Mouse (Mus musculus): Measurements from ENCODE around the gene Hdhd5. TPM values are rescaled to one million over a fixed set of nuclear protein-coding genes. Genes with fewer than 3 reads are reported as not detected.

The Hdhd5 gene
- polyA plus RNA-seq, 1 experiment from 2014 or later: 7.4 TPM

DNA sequence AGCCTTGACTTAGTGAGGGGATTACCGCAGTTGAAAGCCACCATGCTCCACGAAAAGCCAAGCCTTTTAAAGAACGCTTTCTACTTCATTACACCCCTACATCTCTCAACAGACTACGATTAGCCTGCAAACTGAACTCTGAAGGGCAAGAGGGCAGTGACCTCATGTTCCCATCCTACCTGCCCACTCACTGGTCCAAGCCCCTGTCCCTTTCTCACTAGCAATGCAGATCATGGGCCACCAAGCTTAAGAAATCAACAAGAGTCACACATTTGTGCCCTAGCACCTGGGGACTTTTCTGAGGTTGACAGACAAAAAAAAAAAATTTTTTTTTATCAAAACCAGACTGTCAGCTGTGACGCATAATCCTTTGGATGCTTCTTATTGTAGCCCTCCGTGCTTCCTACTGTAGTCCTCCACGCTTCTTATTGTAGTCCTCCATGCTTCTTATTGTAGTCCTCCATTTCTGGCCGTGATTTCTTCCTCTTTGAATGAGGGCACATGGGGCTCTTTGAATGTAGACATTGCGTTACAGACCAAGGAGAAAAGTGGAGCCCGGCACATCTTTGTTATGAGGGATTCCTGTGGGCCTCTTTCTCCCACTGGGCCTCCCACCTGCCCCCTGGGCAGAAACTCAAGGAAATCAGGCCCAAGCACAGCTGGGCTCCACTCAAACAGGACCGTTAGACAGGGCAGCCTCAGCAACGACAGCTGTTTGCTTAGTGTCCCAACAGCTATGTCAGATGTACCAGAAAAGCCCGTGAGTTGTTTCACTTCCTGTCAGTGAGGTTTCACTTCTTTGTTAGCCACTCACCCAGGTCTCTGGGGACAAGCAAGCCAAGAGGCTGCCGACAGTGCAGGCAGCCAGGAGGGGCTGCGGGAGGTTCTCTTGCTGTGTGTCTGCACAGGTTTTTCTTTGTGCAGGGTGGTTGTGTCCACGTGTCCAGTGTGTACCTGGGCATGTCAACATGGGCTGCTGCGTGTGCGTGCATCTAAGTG lies 36.1 kb upstream of the Hdhd5 start:
- no peak overlapping the region for H3K4me3 ChIP-seq (ENCODE audit: low read depth, low read length)
- 51% methylated on average over 18 of the region's 18 CpGs for WGBS
- ATAC-seq (ENCODE audit: low read depth): 0 out of 2 replicates have a peak, but pooled peaks have one; percentile 33
- no peaks in the 10 kb centered on the region for H3K9me3 ChIP-seq (ENCODE audit: control insufficient read depth, low read length)
- H3K9ac ChIP-seq (ENCODE audit: low read depth, low read length): no peak overlapping the region
- no peak overlapping the region for H3K27ac ChIP-seq (replicated peaks; ENCODE audit: low read depth, low read length)
- H3K27me3 ChIP-seq (replicated peaks; ENCODE audit: control insufficient read depth, insufficient read depth, low read length): no peaks in the 10 kb centered on the region
- DNase-seq (ENCODE audit: low spot score): peak; percentile 69
- no peaks in the 10 kb centered on the region for H3K36me3 ChIP-seq (ENCODE audit: control insufficient read depth, insufficient read depth, low read length)
- 0 out of 2 replicates have a peak, but pooled peaks cover 4% of the 10 kb centered on the region for H3K4me1 ChIP-seq (ENCODE audit: control insufficient read depth, insufficient read depth, low read length)
- no peak overlapping the region for H3K4me2 ChIP-seq (ENCODE audit: low read depth, low read length)

DNA sequence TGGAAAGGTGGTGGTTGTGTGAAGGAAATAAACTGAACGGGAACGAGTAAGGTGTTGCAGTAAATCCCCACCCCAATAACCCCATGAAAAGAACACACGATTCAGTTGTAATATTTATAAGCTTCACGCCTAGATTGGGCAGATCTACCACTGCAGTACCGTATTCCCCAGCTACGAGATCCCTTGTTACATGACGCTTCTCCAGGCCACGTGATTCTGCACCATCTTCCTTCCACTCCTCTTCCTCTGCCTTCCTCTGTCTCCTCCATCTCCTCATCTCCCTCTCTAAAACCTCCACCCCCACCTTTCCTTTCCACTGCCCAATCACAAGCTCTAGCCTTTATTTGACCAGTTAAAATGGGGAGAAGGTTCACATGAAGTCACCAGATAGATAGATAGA lies 25.5 kb upstream of the Hdhd5 start:
- Histone ChIP-seq H3K36me3 (ENCODE audit: control insufficient read depth, insufficient read depth, low read length) (no peaks in the 10 kb centered on the region), H3K4me3 (ENCODE audit: low read depth, low read length) (no peak overlapping the region), H3K9me3 (ENCODE audit: control insufficient read depth, low read length) (no peaks in the 10 kb centered on the region), H3K27ac (replicated peaks; ENCODE audit: low read depth, low read length) (no peak overlapping the region), H3K27me3 (replicated peaks; ENCODE audit: control insufficient read depth, insufficient read depth, low read length) (no peaks in the 10 kb centered on the region), H3K4me1 (ENCODE audit: control insufficient read depth, insufficient read depth, low read length) (no peaks in the 10 kb centered on the region), H3K9ac (ENCODE audit: low read depth, low read length) (no peak overlapping the region), H3K4me2 (ENCODE audit: low read depth, low read length) (no peak overlapping the region)
- WGBS: 93% methylated on average over 8 of the region's 8 CpGs
- ATAC-seq (ENCODE audit: low read depth): no peak
- no peak for DNase-seq (ENCODE audit: low spot score)

DNA sequence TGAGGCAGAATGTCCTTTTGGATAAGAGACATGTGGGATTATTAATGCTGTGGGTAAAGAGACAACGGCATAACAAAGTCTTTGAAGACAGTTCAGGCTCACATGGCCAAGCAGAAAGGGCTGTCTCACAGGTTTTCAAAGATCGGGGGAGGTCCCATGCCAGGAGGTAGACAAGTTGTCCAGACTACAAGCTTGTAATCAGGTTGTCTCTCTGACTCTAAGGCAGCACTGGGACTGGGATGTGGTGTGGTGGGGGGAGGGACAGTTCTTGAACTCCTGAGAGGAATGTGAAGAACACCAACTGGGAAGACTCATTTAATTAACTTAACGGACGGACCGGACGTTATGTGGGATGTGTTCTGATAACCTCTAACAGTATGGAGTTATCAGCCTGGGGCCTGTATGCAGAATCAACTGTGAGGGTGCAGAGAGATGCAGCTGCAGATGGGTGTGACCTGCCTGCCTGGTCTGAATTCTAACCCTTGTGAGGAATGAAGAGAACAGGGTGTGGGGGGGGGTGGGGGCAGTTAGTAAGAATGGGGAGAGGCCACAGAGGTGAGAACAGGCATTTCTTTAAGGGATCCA lies 25.0 kb upstream of the Hdhd5 start:
- H3K36me3 ChIP-seq (ENCODE audit: control insufficient read depth, insufficient read depth, low read length): no peaks in the 10 kb centered on the region
- H3K27ac ChIP-seq (replicated peaks; ENCODE audit: low read depth, low read length): no peak overlapping the region
- H3K4me3 ChIP-seq (ENCODE audit: low read depth, low read length): no peak overlapping the region
- ATAC-seq (ENCODE audit: low read depth) (no peak), DNase-seq (ENCODE audit: low spot score) (no peak)
- H3K9ac ChIP-seq (ENCODE audit: low read depth, low read length): no peak overlapping the region
- no peaks in the 10 kb centered on the region for H3K4me1 ChIP-seq (ENCODE audit: control insufficient read depth, insufficient read depth, low read length)
- H3K9me3 ChIP-seq (ENCODE audit: control insufficient read depth, low read length): no peaks in the 10 kb centered on the region
- no peak overlapping the region for H3K4me2 ChIP-seq (ENCODE audit: low read depth, low read length)
- no peaks in the 10 kb centered on the region for H3K27me3 ChIP-seq (replicated peaks; ENCODE audit: control insufficient read depth, insufficient read depth, low read length)
- 94% methylated on average over 6 of the region's 6 CpGs for WGBS

DNA sequence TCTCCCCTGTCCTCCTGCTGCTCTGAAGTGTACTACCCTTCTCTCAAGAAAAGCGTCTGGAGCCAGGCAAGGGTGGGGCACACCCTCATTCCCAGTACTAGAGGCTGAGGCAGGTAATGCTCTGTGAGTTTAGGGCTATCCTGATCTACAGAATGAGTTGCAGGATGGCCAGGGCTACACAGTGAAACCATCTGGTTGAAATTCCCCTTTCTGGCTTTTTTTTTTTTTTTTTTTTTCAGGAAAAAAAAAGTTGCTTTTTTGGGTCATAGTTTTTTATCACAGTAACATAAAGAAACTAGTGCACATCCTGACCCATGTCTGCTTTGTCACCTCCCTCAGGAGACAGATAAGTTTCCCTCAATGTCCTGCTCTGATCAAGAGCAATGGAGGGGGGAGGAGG lies 24.0 kb upstream of the Hdhd5 start:
- H3K4me1 ChIP-seq (ENCODE audit: control insufficient read depth, insufficient read depth, low read length): no peaks in the 10 kb centered on the region
- H3K27ac ChIP-seq (replicated peaks; ENCODE audit: low read depth, low read length): no peak overlapping the region
- ATAC-seq (ENCODE audit: low read depth) (no peak), DNase-seq (ENCODE audit: low spot score) (no peak)
- no peaks in the 10 kb centered on the region for H3K9me3 ChIP-seq (ENCODE audit: control insufficient read depth, low read length)
- H3K9ac ChIP-seq (ENCODE audit: low read depth, low read length): no peak overlapping the region
- WGBS: 73% methylated on average over 1 of the region's 1 CpGs
- H3K36me3 ChIP-seq (ENCODE audit: control insufficient read depth, insufficient read depth, low read length): no peaks in the 10 kb centered on the region
- no peak overlapping the region for H3K4me3 ChIP-seq (ENCODE audit: low read depth, low read length)
- no peak overlapping the region for H3K4me2 ChIP-seq (ENCODE audit: low read depth, low read length)
- no peaks in the 10 kb centered on the region for H3K27me3 ChIP-seq (replicated peaks; ENCODE audit: control insufficient read depth, insufficient read depth, low read length)

DNA sequence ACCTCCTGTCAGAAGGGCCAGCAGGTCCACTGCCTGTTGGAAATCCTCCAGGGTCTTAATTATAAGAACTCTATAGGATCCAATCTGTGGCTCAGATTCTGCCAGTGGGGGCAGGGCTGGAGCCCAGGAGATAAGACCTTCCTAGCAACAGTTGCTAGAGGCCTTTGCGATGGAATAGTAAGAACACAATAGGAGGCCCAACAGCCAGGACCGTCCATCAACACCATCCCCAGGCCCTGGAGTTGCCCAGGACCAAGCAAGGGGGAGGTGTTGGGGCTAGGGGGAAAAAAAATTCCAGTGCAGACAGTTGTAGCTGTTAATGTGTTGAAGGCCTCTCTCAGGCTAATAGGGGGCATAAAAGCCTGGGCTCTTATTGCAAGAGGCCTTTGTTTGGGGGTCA lies 19.1 kb upstream of the Hdhd5 start:
- H3K27me3 ChIP-seq (replicated peaks; ENCODE audit: control insufficient read depth, insufficient read depth, low read length): no peaks in the 10 kb centered on the region
- H3K9me3 ChIP-seq (ENCODE audit: control insufficient read depth, low read length): no peaks in the 10 kb centered on the region
- no peak overlapping the region for H3K4me2 ChIP-seq (ENCODE audit: low read depth, low read length)
- H3K9ac ChIP-seq (ENCODE audit: low read depth, low read length): no peak overlapping the region
- DNase-seq (ENCODE audit: low spot score) (peak; percentile 40), ATAC-seq (ENCODE audit: low read depth) (peak; percentile 60; the same call in 1 of the 2 replicates)
- H3K4me3 ChIP-seq (ENCODE audit: low read depth, low read length): no peak overlapping the region
- no peaks in the 10 kb centered on the region for H3K4me1 ChIP-seq (ENCODE audit: control insufficient read depth, insufficient read depth, low read length)
- no peaks in the 10 kb centered on the region for H3K36me3 ChIP-seq (ENCODE audit: control insufficient read depth, insufficient read depth, low read length)
- no peak overlapping the region for H3K27ac ChIP-seq (replicated peaks; ENCODE audit: low read depth, low read length)
- WGBS: 33% methylated on average over 2 of the region's 2 CpGs

DNA sequence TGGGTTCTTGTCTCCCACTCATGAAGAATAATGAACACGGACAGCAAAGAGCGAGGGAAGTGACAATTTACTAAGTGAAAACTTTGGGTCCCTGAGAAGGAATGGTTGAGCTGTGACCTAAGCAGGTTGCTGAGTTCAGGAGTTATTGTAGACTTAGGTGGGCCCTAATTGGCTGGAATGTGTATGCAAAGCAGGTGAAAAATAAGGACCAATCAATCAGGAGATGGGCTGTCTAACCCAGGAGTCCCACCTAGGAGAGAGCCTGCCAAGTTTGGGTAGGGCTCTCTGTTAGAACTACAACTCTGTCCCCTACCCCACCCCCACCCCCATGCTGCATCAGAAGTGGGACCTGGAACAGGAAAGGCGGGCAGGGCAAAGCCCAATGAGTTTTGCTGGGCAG lies 17.5 kb upstream of the Hdhd5 start:
- Histone ChIP-seq H3K4me2 (ENCODE audit: low read depth, low read length) (no peak overlapping the region), H3K9ac (ENCODE audit: low read depth, low read length) (no peak overlapping the region), H3K4me1 (ENCODE audit: control insufficient read depth, insufficient read depth, low read length) (no peaks in the 10 kb centered on the region), H3K4me3 (ENCODE audit: low read depth, low read length) (no peak overlapping the region), H3K27me3 (replicated peaks; ENCODE audit: control insufficient read depth, insufficient read depth, low read length) (no peaks in the 10 kb centered on the region), H3K36me3 (ENCODE audit: control insufficient read depth, insufficient read depth, low read length) (no peaks in the 10 kb centered on the region), H3K9me3 (ENCODE audit: control insufficient read depth, low read length) (no peaks in the 10 kb centered on the region), H3K27ac (replicated peaks; ENCODE audit: low read depth, low read length) (no peak overlapping the region)
- WGBS: 95% methylated on average over 3 of the region's 3 CpGs
- ATAC-seq (ENCODE audit: low read depth): no peak
- DNase-seq (ENCODE audit: low spot score): no peak

DNA sequence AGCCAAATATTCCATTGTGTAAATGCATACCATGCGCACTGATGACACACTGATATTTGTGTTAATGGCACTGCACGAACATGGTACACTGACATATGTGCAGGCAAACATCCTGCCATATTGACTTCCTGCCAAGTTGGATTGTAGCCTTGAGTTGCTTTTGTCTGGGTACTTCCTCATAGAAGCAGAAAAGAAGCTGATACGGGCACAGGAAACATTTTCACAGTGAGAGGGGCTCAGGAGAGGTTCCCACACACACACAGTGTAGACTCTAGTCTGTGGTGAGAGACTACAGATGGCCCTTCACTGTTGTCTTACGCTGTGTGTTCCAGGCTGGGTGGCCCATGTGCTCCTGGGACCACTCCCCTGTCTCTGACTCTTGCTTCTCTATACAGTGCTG lies 15.9 kb upstream of the Hdhd5 start:
- no peak for ATAC-seq (ENCODE audit: low read depth)
- DNase-seq (ENCODE audit: low spot score): no peak

DNA sequence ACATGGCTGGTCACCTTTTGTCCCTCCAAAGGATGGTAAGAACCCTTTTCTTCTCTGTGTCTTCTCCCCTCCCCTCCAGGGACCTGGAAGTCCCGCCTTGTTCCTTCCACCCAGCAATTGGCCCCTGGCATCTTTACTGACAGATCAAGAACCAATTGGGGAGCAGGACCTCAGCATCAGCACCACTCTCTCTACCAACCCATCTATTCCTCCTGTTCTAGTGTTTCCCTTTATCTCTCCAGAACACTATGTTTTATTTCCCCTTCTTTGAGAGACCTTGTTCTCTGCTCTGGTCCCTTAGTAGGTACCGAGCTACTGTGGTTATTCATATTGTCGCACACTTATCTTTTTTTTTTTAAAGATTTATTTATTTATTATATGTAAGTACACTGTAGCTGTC lies 15.2 kb upstream of the Hdhd5 start:
- Histone ChIP-seq H3K9ac (ENCODE audit: low read depth, low read length) (no peak overlapping the region), H3K4me1 (ENCODE audit: control insufficient read depth, insufficient read depth, low read length) (no peaks in the 10 kb centered on the region), H3K36me3 (ENCODE audit: control insufficient read depth, insufficient read depth, low read length) (no peaks in the 10 kb centered on the region), H3K9me3 (ENCODE audit: control insufficient read depth, low read length) (no peaks in the 10 kb centered on the region), H3K4me2 (ENCODE audit: low read depth, low read length) (no peak overlapping the region), H3K27me3 (replicated peaks; ENCODE audit: control insufficient read depth, insufficient read depth, low read length) (no peaks in the 10 kb centered on the region), H3K4me3 (ENCODE audit: low read depth, low read length) (no peak overlapping the region), H3K27ac (replicated peaks; ENCODE audit: low read depth, low read length) (no peak overlapping the region)
- WGBS: 87% methylated on average over 3 of the region's 3 CpGs
- no peak for DNase-seq (ENCODE audit: low spot score)
- no peak for ATAC-seq (ENCODE audit: low read depth)

More for the DNA sequence above, 15.9 kb upstream of the Hdhd5 start:
- no peak overlapping the region for H3K27ac ChIP-seq (replicated peaks; ENCODE audit: low read depth, low read length)
- 79% methylated on average over 4 of the region's 4 CpGs for WGBS
- no peak overlapping the region for H3K4me3 ChIP-seq (ENCODE audit: low read depth, low read length)
- no peaks in the 10 kb centered on the region for H3K9me3 ChIP-seq (ENCODE audit: control insufficient read depth, low read length)
- H3K4me1 ChIP-seq (ENCODE audit: control insufficient read depth, insufficient read depth, low read length): no peaks in the 10 kb centered on the region
- no peak overlapping the region for H3K9ac ChIP-seq (ENCODE audit: low read depth, low read length)
- no peaks in the 10 kb centered on the region for H3K36me3 ChIP-seq (ENCODE audit: control insufficient read depth, insufficient read depth, low read length)
- no peaks in the 10 kb centered on the region for H3K27me3 ChIP-seq (replicated peaks; ENCODE audit: control insufficient read depth, insufficient read depth, low read length)
- no peak overlapping the region for H3K4me2 ChIP-seq (ENCODE audit: low read depth, low read length)

Data from embryonic facial prominence, embryonic 14.5 days (tissue).